Mouse (Mus musculus) urinary bladder, postnatal 4 days (tissue): ENCODE results near the gene Rapgef1.

ENCODE experiments used
- DNase-seq, 2 experiments: peaks; one replicate each; pipeline ENCODE4 v3.0.0; 2021 to 2022; ENCODE audit warnings: low spot score in 2 of 2

Gene Rapgef1

DNA sequence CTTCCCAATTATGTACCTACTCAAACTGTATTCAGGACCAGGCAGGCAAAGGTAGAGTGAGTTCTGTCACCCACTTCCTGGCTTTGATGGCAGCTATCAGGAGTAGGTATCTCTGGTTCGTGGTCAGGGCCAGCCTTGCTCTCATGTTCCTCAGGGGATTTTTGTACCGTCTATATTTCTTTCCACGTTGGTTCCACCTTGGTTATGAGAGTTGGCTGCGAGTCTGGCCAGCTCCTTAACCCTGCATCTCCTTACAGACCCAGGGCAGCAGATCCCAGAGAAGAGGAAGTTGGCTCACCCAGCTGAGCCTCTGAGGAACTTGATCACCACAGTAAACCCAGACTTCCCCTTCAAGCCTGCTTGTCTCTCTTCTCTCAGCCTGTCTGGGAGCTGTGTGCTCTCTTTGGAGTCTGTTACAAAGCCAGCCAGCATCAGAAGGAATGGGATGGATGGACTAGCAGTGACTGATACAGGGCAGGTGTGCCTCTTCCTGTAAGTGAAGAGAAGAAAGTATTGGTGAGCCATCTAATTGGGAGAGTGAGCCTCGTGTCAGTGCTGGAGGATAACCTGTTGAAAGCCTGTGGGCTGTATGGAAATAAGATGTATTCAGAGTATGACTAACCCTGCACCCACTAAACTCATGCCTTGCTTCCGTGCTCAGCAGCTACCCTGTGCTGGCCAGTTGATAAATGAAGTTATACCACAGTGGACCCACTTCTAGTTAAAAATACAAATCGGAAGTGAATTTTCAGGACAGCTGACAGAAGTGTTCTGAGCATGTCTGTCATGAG, 53.4 kb downstream of the Rapgef1 start:
- no peak for DNase-seq

DNA sequence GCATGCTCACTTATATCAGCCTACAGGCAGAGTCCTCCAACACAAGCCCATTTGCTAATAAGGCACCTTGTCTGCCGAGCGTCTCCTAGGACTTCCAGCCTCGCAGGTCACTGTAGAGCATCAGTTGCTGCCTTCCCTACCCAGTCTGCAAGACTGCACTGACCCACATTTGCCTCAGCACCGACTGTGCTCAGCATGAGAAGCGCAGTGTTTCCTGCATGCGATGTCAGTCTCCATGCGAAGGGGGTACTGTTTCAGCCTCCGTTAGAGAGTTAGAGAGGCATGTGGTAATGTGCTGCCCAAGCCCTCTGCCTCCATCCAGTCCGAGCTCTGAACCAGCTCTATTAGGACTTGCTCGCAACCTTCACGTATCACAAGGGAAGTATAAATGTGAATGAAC, 54.6 kb downstream of the Rapgef1 start:
- no peak for DNase-seq

DNA sequence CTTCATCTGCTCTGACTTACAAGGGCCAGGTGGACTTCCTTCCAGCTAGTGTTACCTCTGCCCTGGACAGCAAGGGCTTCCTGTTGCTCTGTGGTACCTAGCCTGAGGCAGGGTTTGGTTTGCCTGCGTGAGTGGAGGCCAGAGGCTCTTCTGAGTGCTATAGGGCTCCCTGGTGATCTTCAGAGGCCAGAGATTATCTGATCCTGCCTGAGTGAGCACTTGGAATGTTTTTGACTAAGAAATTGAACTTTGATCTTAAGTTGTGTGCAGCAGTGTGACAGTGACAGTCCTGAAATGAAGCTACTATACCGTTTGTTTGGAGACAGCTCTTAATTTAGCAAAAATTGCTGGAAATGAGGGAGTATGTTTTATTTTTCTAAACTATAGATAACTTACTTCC, 55.0 kb downstream of the Rapgef1 start:
- no peak for DNase-seq

DNA sequence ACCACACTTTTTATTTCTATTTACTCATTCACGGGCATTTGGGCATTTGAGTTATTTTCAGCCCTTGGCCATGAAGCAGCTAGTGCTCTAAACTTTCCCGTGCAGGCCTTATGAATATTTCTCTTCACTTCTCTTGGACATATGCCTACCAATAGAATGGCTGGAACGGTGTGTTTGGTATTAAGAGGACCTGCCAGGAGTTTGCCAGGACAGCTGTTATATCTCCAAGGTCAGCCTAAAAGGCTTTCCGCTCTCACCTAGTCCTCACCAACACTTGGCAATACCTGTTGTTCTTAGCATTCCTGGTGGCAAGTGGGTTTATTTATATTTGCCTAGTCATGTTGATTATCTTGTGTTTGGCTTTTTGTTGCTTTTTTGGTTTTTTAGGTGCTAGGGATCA, 56.3 kb downstream of the Rapgef1 start:
- no peak for DNase-seq

DNA sequence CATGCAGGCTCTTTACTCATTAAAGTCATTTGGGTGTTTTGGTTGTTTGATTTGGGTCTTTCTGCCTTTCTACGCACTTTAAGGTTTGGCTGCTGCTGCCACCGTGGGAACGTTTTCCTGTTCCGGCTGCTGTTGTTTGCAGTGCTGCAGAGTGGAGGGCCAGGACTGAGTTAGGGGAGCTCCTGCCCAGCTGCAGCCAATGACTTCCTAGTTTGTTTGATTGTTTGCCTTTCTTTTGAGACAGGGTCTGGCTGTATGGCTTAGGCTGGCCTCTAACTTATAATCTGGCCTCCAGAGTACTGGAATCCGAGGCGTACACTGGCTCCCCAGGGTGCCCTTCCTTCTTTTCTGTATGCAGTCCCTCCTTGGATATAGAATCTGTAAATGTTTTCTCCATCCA, 57.0 kb downstream of the Rapgef1 start:
- DNase-seq, result no peak

DNA sequence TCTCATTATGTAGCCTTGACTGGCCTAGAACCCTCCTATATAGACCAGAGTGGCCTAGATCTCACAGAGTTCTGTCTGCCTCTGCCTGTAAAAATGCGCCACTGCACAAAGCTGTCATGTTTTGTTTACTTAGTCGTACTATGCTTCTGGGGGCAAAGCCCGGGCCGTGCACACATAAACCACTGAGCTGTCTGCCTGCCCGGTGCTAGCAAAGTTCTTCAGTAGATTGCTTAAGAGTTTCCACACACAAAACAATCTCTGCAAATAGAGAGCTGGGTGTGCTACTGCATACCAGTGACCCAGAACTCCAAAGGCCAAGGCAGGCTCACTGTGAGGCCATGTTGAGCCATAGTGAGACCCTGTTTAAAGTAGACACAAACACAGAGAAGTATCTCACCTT, 58.3 kb downstream of the Rapgef1 start:
- no peak for DNase-seq

DNA sequence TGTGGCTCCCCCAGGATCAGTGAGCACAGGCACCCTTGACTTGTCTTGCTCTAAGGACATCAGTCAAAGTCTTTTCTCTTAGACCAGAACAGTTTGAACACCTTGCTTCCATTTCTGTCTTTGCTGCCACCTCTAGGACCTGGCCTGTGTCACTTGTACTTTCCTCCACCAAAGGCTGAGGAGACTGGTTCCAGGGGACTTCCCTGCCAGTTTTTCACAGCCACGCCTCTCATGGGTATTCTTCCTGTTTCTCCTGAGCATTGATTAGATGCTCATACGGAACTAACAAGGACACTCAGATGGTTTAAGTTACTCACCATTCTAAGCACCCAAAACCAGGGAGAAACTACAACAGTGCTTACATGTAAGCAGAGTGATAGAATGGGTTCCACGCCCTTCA, 59.0 kb downstream of the Rapgef1 start:
- DNase-seq, result no peak

DNA sequence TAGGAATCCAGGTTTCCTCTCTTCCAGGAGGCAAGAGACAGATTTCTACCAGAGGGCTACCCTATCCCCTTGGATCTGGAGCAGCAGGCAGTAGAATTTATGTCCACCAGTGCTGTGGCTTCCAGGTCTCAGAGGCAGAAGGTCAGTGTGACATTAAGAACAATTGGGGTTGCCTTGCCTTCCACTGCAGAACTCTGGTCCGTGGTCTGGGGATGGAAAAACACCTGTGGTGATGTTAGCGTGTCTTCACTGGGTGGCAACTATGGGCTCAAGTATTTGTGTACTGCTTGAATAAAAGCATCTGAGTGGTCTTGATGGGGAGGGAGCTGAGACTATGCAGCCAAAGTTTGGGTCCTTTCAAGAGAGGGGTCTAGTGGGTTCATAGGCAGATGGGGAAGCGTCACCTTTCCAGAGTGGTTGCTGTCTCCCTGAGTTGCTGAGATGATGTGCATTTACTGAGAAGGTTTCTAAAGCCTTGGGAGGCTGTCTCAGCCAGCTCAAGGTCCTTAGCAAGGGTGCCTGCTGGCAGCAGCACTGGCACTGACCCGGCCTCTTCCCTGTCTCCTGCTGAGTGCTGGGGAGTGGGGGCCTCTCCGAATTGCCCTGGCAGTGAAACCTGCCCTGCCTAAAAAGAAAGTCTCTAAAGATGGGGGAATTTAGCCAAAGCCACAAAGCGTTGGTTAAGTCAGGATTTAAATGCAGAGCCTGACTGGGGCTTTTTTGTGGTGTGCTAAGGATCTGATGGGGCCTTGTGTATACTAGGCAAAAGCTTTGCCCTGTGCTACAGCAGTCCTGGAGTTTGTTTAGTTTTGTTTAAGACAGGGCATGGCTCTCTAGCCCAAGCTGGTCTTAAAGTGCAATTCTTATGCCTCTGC, 60.4 kb downstream of the Rapgef1 start:
- DNase-seq, result no peak

DNA sequence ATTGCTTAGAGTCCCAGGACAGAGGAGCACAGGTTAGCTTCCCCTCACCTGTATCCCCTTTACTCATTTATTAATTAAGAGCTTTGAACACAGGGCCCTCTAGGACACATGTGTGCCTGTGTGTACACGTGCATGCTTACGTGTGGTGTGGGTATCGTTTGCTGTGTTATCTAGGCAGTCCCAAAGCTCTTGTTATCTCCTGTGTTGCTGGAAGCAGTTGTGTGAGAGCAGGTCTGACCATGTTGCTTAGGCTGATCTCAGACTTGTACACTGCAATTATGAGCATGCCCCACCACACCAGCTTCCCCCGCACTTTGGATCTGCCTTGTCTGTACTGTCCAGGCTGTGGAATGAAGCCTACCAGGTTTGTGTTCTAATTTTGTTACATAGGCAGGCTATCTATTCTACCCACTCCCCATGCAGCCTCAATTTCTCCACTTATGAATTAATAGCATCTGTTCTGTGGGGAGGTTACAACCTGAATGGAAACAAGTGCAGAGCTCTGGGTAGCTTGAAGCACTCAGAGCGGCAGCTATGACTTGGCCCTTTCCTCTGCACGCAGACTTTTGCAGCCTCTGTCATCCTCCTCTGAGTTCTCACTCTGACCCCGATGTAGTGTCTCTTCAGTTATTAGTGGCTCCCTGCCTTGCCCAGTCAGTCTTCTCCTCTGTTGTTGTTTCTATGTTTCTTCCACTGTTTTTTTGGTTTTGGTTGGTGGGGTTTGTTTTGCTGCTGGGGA, 63.9 kb downstream of the Rapgef1 start:
- no peak for DNase-seq

DNA sequence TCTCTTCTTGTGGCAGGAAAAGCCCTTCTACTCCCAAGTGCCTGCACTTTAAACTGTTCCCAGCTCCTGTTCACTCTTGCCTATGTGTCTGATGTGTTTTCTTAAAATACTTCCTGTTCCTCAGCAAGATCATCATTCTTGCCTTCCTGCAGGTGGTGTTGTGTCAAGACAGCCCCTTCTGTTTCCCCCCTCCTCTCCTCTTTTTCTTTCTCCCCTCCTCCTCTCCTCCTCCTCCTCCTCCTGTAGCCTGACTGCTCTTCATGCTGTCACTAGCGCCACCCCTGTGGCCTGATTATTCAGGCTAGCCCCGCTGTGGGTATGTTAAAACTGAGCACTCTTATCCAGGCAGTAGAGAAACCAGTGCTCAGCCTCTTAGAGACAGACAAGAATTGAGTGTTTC, 65.0 kb downstream of the Rapgef1 start:
- no peak for DNase-seq

DNA sequence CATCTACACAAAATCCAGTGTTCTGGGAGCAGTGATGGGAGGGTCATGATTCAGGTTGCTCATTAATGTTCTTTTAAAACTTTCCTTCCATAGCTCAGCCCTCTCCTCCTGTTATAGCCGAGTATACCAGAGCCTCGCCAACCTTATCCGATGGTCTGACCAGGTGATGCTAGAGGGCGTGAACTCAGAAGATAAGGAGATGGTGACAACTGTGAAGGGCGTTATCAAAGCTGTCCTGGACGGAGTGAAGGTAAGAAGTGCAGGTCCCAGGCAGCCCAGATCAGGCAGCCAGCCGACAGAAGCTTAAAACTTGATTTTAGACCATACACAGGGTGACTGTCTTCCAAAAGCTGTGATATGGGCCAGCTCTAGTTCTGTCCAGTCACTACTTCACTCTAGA, 69.5 kb downstream of the Rapgef1 start:
- no peak for DNase-seq

DNA sequence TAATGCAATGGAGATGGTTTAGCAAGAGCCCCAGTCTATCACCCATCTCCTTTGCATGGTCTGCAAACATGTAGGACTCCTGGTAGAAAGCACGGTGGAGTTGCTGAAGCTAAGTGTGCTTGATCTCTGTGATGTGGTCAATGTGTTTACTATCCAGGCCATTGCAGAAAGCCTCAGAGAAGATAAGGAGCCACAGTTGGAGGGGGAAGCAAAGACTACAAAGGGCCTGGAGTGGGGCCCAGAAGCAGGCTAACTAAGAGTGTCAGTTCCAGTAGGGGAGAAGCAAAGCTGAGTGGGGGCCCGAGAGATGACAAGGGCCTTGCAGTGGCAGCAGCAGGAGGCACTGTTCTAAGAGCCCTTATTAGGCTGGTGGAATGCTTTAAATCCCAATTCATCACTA, 70.0 kb downstream of the Rapgef1 start:
- no peak for DNase-seq

DNA sequence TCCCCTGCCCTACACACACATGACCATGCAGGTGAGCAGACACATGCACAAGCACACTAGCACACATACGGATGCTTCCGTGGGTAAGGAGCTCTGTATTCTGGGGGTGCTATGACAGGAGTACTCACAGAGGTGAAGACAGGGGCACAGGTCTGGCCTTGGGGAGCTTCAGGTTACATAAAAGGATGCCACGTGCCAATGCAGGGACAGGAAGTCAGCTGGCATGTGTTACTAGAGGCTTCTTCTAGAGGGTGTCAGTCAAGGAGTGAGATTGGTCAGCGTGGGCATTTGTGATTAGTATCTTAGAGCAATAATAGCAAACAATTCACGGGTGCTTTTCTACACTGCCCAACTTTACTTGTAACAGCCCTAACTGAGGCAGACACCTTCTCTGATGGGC, 71.5 kb downstream of the Rapgef1 start:
- no peak for DNase-seq

DNA sequence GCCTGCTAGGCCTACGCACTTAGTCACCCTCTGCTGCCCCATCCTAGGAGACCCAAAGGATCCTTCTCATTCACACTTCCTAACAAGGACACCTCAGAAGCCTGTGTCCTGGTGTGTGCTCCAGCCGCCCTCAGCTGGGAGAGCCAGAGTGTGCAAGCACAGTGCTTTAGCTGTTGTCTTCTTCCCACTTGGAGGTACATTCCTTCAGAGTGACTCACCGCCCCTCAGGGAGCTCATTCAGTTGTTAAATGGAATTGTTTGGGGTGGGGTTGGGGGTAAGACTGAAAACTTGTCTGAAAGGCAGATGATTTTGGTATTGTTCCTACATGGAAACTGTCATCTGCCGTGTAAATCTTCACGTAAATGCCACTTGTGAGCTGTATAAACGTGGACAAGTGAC, 72.0 kb downstream of the Rapgef1 start:
- DNase-seq, result no peak

DNA sequence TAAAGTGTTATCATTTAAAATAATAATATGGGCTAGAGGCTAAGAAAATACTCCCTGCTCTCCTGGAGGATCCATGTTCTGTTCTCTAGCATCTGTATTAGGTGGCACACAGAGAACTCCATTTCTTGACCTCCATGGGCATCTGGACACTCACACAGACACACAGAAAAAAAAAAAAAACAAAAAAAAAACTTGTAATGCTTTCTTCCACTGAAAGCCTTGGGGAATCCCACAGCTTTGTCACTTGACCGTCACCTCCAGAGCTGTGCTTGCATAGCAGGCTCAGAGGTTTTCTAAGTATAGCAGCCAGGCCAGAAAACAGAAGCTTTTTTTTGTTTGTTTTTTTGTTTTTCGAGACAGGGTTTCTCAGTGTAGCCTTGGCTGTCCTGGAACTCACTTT, 72.7 kb downstream of the Rapgef1 start:
- no peak for DNase-seq

DNA sequence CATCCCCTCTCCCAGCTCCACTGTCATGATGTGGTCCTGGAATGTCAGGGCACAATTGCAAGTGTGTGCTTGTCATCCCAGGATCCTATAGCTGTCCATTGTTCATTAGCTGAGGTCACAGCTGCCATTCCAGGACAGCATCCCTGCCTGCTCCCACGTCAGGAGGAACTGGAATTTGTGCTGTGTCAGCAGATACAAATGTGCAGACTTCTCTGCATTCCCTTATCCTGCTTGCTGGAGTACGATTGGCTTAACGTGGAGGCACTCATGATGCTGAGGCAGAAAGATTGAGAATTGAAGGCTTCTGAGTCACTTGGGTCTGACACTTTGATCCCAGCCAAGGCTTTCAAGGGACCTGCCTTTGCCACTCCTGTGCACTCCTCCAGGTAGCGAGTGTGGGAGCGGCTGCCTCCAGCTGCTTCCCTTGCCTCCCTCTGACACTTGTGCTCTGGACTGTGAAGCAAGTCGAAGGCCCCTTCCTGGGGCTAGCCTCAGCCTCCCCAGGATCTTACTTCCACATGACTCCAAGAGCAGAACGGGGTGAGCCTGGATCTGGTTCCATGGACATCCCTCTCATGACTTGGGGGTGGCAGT, 76.8 kb downstream of the Rapgef1 start:
- no peak for DNase-seq

DNA sequence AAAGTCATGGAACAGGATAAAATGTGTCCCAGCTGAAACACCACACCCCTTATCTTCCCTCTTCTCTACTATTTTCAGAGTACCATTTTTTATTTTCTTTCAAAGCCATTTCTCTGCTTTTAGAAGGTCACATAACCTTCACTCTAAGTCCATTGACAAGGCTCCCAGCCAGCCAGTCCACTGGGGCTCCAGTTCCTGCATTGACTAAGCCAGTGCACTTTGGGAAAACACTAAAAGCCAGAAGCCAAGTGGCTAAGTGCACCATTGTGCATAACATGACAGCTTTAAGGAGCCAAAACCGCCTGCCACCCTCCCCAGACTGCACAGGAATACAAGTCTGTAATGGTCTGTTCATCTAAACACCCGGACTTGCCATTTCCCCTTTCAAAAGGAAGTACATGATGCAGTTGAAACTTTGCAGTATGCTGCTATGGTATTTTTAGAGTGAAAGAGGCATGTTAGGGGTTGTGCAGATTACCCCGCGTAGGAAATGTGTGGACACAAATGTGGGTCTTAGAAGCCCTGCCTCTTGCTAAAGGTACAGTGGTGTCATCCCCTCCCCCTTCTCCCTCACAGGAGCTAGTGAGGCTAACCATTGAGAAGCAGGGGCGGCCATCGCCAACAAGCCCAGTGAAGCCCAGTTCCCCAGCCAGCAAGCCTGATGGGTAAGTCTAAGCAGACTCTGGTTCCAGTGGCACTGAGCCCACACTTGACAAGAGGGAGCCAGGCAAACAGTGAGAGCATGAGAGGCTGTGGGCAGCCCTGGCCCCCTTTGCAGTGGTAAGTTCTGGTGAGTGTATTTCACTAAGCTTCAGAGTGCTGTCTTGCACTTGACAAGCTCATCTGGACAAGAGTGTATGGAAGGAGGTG, 79.1 kb downstream of the Rapgef1 start:
- DNase-seq, result no peak

DNA sequence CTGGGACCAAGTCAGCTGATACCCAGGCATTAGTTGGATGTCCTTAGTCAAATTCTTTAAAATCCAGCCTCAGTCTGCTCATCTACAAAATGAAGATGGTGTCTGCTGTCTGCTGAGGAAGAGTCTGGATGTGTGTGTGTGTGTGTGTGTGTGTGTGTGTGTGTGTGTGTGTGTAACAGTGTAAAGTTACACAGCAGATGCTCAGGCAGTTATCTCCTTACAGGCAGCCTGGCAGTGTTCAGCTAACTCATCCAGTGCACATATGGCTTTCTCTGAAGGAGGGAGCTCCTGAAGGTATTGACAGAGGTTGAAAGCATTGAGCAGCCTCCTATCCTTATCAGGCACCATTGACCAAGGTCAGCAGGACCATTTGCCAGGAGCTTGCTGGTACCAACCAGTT, 81.4 kb downstream of the Rapgef1 start:
- DNase-seq, result no peak

DNA sequence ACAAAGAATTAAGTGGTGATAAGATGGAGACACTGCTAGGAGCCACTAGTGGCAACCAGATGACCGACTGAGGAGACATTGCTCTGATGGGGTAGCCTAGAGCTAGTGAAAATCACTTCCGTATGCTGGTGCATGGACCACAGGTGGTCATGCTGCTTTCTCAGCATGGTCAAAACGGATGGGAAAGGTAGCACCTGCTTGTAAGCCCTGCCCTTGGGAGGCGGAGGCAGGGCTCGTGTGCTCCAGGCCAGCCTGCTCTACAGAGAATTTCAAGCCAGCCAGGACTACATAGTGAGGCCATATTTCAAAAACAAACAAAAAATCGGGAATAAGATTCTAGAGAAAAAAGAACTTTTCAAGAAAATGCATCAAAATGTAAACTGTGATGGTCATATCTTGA, 81.9 kb downstream of the Rapgef1 start:
- no peak for DNase-seq

DNA sequence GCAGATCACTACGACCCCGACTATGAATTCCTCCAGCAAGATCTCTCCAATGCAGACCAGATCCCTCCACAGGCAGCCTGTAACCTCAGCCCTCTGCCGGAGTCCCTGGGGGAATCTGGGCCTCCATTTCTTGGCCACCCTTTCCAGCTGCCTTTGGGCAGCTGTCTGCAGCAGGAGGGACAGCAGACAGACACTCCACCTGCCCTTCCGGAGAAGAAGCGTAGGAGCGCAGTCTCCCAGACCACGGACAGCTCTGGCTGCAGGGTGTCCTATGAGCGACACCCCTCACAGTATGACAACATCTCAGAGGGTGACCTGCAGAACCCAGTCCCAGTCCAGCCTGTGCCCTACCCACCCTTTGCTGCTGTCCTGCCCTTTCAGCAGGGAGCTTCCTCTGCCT, 82.7 kb downstream of the Rapgef1 start:
- DNase-seq, result no peak
